Mouse (Mus musculus): Measurements from ENCODE around the gene Cyp1b1.

Gene Cyp1b1

GRCm38 (mm10) chr17:79713643-79714367, 1.1 kb downstream of the Cyp1b1 start:
- DNase-seq: no peak

- DNase-seq: no peak
Measured at GRCm38 (mm10) chr17:79713276-79713642, 1.6 kb downstream of the Cyp1b1 start.

GRCm38 (mm10) chr17:79712536-79712935, 2.3 kb downstream of the Cyp1b1 start:
- no peak for DNase-seq

- no peak for DNase-seq
Measured at GRCm38 (mm10) chr17:79711944-79712343, 2.9 kb downstream of the Cyp1b1 start.

- no peak for DNase-seq
Measured at GRCm38 (mm10) chr17:79710246-79710842, 4.5 kb downstream of the Cyp1b1 start.

- DNase-seq: no peak
Measured at GRCm38 (mm10) chr17:79709718-79710117, 5.1 kb downstream of the Cyp1b1 start.

GRCm38 (mm10) chr17:79708168-79708567, 6.7 kb downstream of the Cyp1b1 start:
- no peak for DNase-seq

- DNase-seq: no peak
Measured at GRCm38 (mm10) chr17:79705671-79706455, 9.0 kb downstream of the Cyp1b1 start.

- no peak for DNase-seq
Measured at GRCm38 (mm10) chr17:79700871-79701270, 14.0 kb downstream of the Cyp1b1 start.

GRCm38 (mm10) chr17:79699197-79699596, 15.7 kb downstream of the Cyp1b1 start:
- no peak for DNase-seq

GRCm38 (mm10) chr17:79695541-79695940, 19.3 kb downstream of the Cyp1b1 start:
- DNase-seq: no peak

GRCm38 (mm10) chr17:79695106-79695505, 19.8 kb downstream of the Cyp1b1 start:
- DNase-seq: no peak

- DNase-seq: no peak
Measured at GRCm38 (mm10) chr17:79670837-79671236, 44.0 kb downstream of the Cyp1b1 start.

GRCm38 (mm10) chr17:79664106-79664417, 50.8 kb downstream of the Cyp1b1 start:
- no peak for DNase-seq

- DNase-seq: no peak
Measured at GRCm38 (mm10) chr17:79663393-79664105, 51.3 kb downstream of the Cyp1b1 start.

- DNase-seq: no peak
Measured at GRCm38 (mm10) chr17:79661848-79662247, 53.0 kb downstream of the Cyp1b1 start.

GRCm38 (mm10) chr17:79661387-79661786, 53.5 kb downstream of the Cyp1b1 start:
- DNase-seq: peak; percentile 21

- no peak for DNase-seq
Measured at GRCm38 (mm10) chr17:79658863-79659262, 56.0 kb downstream of the Cyp1b1 start.

GRCm38 (mm10) chr17:79658452-79658851, 56.4 kb downstream of the Cyp1b1 start:
- no peak for DNase-seq

- DNase-seq: no peak
Measured at GRCm38 (mm10) chr17:79657785-79658184, 57.1 kb downstream of the Cyp1b1 start.

GRCm38 (mm10) chr17:79654187-79654586, 60.7 kb downstream of the Cyp1b1 start:
- no peak for DNase-seq

- no peak for DNase-seq
Measured at GRCm38 (mm10) chr17:79653171-79653570, 61.7 kb downstream of the Cyp1b1 start.

All from layer of hippocampus, adult 9-11 months (tissue).